Comparison of ENCODE assay signal across 8 mouse cellular contexts in genomic region chr11:30771904-30772581, GRCm38 (mm10). TPM values are rescaled to one million over a fixed set of nuclear protein-coding genes. Genes with fewer than 3 reads are reported as not detected.
DNase-seq lines count a peak whose midpoint lies in the region; ATAC-seq lines count a peak whose summit lies in the region.

No protein-coding gene starts in this region.

- DNase-seq in R1 (ENCODE audit: low read depth, low spot score), result peak; percentile 78
- peak; percentile 64 for DNase-seq in cerebellum, adult 9-11 months
- DNase-seq in frontal cortex, postnatal 10 days (ENCODE audit: low spot score in 2 of 2), result peak; percentile 33 to 54
- peak; percentile 41 for DNase-seq in hindbrain, embryonic 14.5 days (ENCODE audit: low spot score)
- peak; percentile 19 to 34 for DNase-seq in left cerebral cortex, adult 8-10 months (ENCODE audit: low spot score in 2 of 2)
- peak; percentile 55 to 59 for DNase-seq in right cerebral cortex, postnatal 10 days (ENCODE audit: low spot score in 2 of 2)
- DNase-seq in urinary bladder, postnatal 4 days (ENCODE audit: low spot score in 2 of 2), result peak; percentile 42 to 71

- no peaks in the 10 kb centered on the region for H3K36me3 ChIP-seq in hindbrain, embryonic 14.5 days (replicated peaks; ENCODE audit: control insufficient read depth, insufficient read depth)
- H3K36me3 ChIP-seq in megakaryocyte, embryonic 14.5 days (replicated peaks; ENCODE audit: low read length), result no peaks in the 10 kb centered on the region

- peaks cover 27% of the 10 kb centered on the region for H3K4me1 ChIP-seq in hindbrain, embryonic 14.5 days (replicated peaks; ENCODE audit: control insufficient read depth, insufficient read depth, low read length)
- H3K4me1 ChIP-seq in megakaryocyte, embryonic 14.5 days, result peaks cover 20% of the 10 kb centered on the region

- H3K4me3 ChIP-seq in hindbrain, embryonic 14.5 days (replicated peaks; ENCODE audit: low read length), result peak overlapping the region; percentile 98
- peak overlapping the region; percentile 95 for H3K4me3 ChIP-seq in megakaryocyte, embryonic 14.5 days (replicated peaks)

- WGBS in hindbrain, embryonic 14.5 days, result under 1% methylated on average over 62 of the region's 64 CpGs

- H3K27me3 ChIP-seq in hindbrain, embryonic 14.5 days (ENCODE audit: control insufficient read depth, insufficient read depth, low read length), result no peaks in the 10 kb centered on the region
- no peaks in the 10 kb centered on the region for H3K27me3 ChIP-seq in megakaryocyte, embryonic 14.5 days (replicated peaks)

- peak overlapping the region; percentile 99 for H3K9ac ChIP-seq in hindbrain, embryonic 14.5 days

- ATAC-seq in hindbrain, embryonic 14.5 days (ENCODE audit: low FRiP score), result peak; percentile 83

- H3K4me2 ChIP-seq in hindbrain, embryonic 14.5 days (replicated peaks), result peak overlapping the region; percentile 88

- H3K27ac ChIP-seq in hindbrain, embryonic 14.5 days, result peak overlapping the region; percentile 95

- no peaks in the 10 kb centered on the region for H3K9me3 ChIP-seq in hindbrain, embryonic 14.5 days (ENCODE audit: control insufficient read depth, low read length)
- no peaks in the 10 kb centered on the region for H3K9me3 ChIP-seq in megakaryocyte, embryonic 14.5 days

RNA-seq across cellular contexts. Expression of gene Psme4, which starts 0.5 kb away (rescaled TPM):
- polyA plus RNA-seq in hindbrain, embryonic 14.5 days (2014; fragmentation: Nextera tagmentation; extraction: Ambion mirVana), result 19.0 and 26.6 TPM in 2 replicates
- total RNA-seq in left cerebral cortex, adult 8-10 months (2022), result 10 to 100 TPM; 43.8 to 53.8 (median 47.3) TPM
- polyA plus RNA-seq in megakaryocyte, embryonic 14.5 days (2012; ENCODE audit: insufficient read depth, low replicate concordance), result 0.25 and 1.9 TPM in 2 replicates

Comparison
In these comparisons a context has a peak if more than half of its experiments do, and no peak if none do; other contexts are left out.
1. Peak in every context shown above with its lines: DNase-seq, ATAC-seq, H3K4me3 ChIP-seq and H3K27ac ChIP-seq.
2. DNase-seq: peak in every context shown above with its lines; median percentile 78 in R1; 64 in cerebellum, adult 9-11 months; 57 in right cerebral cortex, postnatal 10 days; 56 in urinary bladder, postnatal 4 days; 44 in frontal cortex, postnatal 10 days; 41 in hindbrain, embryonic 14.5 days; 26 in left cerebral cortex, adult 8-10 months.